Mouse (Mus musculus): Measurements from ENCODE around the gene Egfl7. TPM values are rescaled to one million over a fixed set of nuclear protein-coding genes. Genes with fewer than 3 reads are reported as not detected.

Egfl7 gene
- polyA plus RNA-seq, 1 experiment, result 105 TPM

DNA sequence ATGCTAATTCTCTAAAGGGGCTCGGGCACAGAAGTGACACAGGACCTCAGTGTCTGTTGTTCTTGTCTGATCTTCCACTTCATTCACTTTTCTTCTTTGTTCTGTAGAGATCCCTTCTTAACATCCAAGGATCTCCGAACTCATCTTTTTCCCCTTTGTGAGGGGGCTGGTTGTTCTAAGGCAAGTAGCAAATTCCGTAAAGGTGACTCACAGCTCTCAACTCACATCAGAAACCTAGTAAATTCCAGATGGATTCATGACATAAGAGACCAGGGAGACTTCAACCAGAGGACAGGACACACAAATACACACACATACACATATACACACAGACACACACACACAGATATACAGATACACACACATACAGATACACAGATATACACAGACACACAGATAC, 30.7 kb downstream of the Egfl7 start:
- no peaks in the 10 kb centered on the region for H3K27me3 ChIP-seq (ENCODE audit: control insufficient read depth, insufficient read depth, low read length)
- no peak overlapping the region for H3K4me3 ChIP-seq (ENCODE audit: control insufficient read depth, insufficient read depth, low read length)
- no peaks in the 10 kb centered on the region for H3K4me1 ChIP-seq (replicated peaks; ENCODE audit: control insufficient read depth, insufficient read depth, low read length)
- no peak for DNase-seq
- H3K27ac ChIP-seq (ENCODE audit: control insufficient read depth, insufficient read depth, low read length), result no peak overlapping the region
- TF ChIP-seq CTCF (IDR thresholded peaks at IDR 0.05; ENCODE audit: borderline replicate concordance, control insufficient read depth, extremely low read depth, insufficient read depth, low read length, poor library complexity), result no peak
- no peak for TF ChIP-seq POLR2A (IDR thresholded peaks at IDR 0.05; ENCODE audit: control insufficient read depth, extremely low read depth, insufficient read depth, low read length, poor library complexity)
- H3K36me3 ChIP-seq (ENCODE audit: control insufficient read depth, insufficient read depth, low read length), result no peaks in the 10 kb centered on the region
- WGBS, result 91% methylated on average over 3 of the region's 3 CpGs

DNA sequence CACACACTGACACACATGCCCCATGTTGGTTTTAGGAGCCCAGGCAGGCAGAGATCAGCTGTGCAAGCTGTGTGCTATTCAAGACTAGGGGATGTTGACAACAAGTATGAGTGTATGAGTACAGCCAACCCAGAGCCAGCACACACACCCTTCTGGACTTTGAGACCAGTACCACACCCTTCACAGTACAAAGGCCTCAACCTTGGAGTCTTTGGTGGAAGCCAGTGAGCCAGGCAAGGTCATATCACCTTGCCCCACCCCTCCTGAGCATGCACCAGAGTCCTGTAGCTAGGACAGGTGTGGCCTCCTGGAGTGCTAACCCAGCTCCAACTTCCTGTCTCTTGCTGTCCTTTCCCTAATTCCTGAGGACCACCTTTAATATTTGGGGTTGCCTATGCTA, 31.2 kb downstream of the Egfl7 start:
- Histone ChIP-seq H3K4me3 (ENCODE audit: control insufficient read depth, insufficient read depth, low read length) (no peak overlapping the region), H3K27ac (ENCODE audit: control insufficient read depth, insufficient read depth, low read length) (no peak overlapping the region), H3K27me3 (ENCODE audit: control insufficient read depth, insufficient read depth, low read length) (no peaks in the 10 kb centered on the region), H3K4me1 (replicated peaks; ENCODE audit: control insufficient read depth, insufficient read depth, low read length) (no peaks in the 10 kb centered on the region), H3K36me3 (ENCODE audit: control insufficient read depth, insufficient read depth, low read length) (no peaks in the 10 kb centered on the region)
- DNase-seq, result no peak
- TF ChIP-seq POLR2A (IDR thresholded peaks at IDR 0.05; ENCODE audit: control insufficient read depth, extremely low read depth, insufficient read depth, low read length, poor library complexity) (no peak), CTCF (IDR thresholded peaks at IDR 0.05; ENCODE audit: borderline replicate concordance, control insufficient read depth, extremely low read depth, insufficient read depth, low read length, poor library complexity) (no peak)

DNA sequence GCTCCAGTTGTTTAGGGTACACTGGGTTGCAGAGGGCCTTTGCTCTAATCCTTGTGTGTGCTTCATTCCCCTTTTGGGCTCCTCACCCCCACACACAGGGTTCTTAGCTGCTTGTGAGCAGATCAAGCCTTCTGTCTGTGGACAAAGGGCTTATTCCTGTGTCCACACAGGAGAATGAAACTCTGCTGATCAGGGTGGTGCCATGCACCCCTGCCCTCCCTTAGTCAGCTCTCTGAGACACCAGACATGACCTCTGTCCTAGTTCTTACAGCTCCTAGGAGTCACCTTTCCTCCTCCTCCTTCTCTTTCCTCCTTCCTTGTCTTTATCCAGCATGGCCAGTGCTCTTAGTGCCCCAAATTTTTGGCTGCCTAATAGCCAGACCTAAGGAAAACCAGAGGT, 32.1 kb downstream of the Egfl7 start:
- TF ChIP-seq POLR2A (IDR thresholded peaks at IDR 0.05; ENCODE audit: control insufficient read depth, extremely low read depth, insufficient read depth, low read length, poor library complexity) (no peak), CTCF (IDR thresholded peaks at IDR 0.05; ENCODE audit: borderline replicate concordance, control insufficient read depth, extremely low read depth, insufficient read depth, low read length, poor library complexity) (no peak)
- H3K4me3 ChIP-seq (ENCODE audit: control insufficient read depth, insufficient read depth, low read length), result no peak overlapping the region
- DNase-seq, result no peak
- H3K27ac ChIP-seq (ENCODE audit: control insufficient read depth, insufficient read depth, low read length), result no peak overlapping the region
- no peaks in the 10 kb centered on the region for H3K27me3 ChIP-seq (ENCODE audit: control insufficient read depth, insufficient read depth, low read length)
- no peaks in the 10 kb centered on the region for H3K4me1 ChIP-seq (replicated peaks; ENCODE audit: control insufficient read depth, insufficient read depth, low read length)
- no peaks in the 10 kb centered on the region for H3K36me3 ChIP-seq (ENCODE audit: control insufficient read depth, insufficient read depth, low read length)

DNA sequence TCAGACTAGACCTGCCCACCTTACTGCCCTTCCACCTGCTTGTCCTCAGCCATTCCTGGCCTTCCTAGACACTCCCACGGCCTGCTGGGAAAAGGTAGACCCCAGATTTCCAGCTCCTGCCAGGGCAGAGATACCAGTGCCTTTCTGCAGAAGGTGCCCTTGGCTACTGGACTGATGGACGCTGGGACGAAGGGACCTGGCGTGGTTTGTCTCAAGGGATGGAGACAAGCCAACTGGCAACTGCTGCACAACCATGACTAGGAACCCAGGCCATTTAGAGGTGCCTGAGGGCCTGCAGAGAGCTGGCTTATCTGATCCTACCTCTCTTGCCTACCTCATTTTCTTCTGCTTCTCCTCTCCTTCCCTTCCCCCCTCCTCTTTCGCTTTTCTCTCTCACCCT, 35.1 kb downstream of the Egfl7 start:
- DNase-seq, result no peak
- no peaks in the 10 kb centered on the region for H3K4me1 ChIP-seq (replicated peaks; ENCODE audit: control insufficient read depth, insufficient read depth, low read length)
- H3K27ac ChIP-seq (ENCODE audit: control insufficient read depth, insufficient read depth, low read length), result no peak overlapping the region
- no peak overlapping the region for H3K4me3 ChIP-seq (ENCODE audit: control insufficient read depth, insufficient read depth, low read length)
- H3K27me3 ChIP-seq (ENCODE audit: control insufficient read depth, insufficient read depth, low read length), result no peaks in the 10 kb centered on the region
- no peak for TF ChIP-seq CTCF (IDR thresholded peaks at IDR 0.05; ENCODE audit: borderline replicate concordance, control insufficient read depth, extremely low read depth, insufficient read depth, low read length, poor library complexity)
- no peak for TF ChIP-seq POLR2A (IDR thresholded peaks at IDR 0.05; ENCODE audit: control insufficient read depth, extremely low read depth, insufficient read depth, low read length, poor library complexity)
- H3K36me3 ChIP-seq (ENCODE audit: control insufficient read depth, insufficient read depth, low read length), result no peaks in the 10 kb centered on the region
- WGBS, result 90% methylated on average over 5 of the region's 5 CpGs

DNA sequence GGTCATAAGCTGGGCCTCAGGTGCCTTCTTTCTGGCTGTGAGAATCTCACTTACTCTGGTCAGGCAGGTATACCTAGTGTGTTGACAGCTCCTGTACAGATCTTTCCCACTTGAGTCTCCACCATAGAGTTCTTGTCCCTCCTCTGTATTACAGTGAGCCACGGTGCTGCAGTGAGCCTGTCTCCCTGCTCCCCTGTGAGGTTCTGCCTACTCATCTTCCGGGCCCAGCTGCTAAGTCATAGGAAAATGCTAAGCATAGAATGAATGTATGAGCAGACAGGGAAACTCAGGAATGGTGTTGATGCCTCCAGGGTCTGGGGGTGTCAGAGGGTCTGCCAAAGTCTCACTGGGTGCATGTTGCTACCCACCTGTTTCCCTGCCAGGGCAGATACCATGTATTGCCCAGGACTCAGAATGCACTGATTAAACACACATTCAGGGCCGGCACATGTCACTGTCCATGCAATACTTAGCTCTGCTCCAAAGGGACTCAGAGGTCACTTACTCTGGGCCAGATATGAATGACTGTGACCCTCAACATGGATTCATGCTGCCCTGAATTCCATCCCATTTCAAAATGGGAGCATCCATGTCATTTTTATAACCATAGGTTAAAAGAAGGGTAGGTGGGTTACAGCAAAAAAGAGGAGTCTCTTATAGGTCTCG, 35.8 kb downstream of the Egfl7 start:
- H3K36me3 ChIP-seq (ENCODE audit: control insufficient read depth, insufficient read depth, low read length), result no peaks in the 10 kb centered on the region
- no peaks in the 10 kb centered on the region for H3K4me1 ChIP-seq (replicated peaks; ENCODE audit: control insufficient read depth, insufficient read depth, low read length)
- TF ChIP-seq CTCF (IDR thresholded peaks at IDR 0.05; ENCODE audit: borderline replicate concordance, control insufficient read depth, extremely low read depth, insufficient read depth, low read length, poor library complexity) (no peak), POLR2A (IDR thresholded peaks at IDR 0.05; ENCODE audit: control insufficient read depth, extremely low read depth, insufficient read depth, low read length, poor library complexity) (no peak)
- no peak for DNase-seq
- WGBS, result 94% methylated on average over 4 of the region's 4 CpGs
- H3K27ac ChIP-seq (ENCODE audit: control insufficient read depth, insufficient read depth, low read length), result no peak overlapping the region
- no peak overlapping the region for H3K4me3 ChIP-seq (ENCODE audit: control insufficient read depth, insufficient read depth, low read length)
- H3K27me3 ChIP-seq (ENCODE audit: control insufficient read depth, insufficient read depth, low read length), result no peaks in the 10 kb centered on the region

DNA sequence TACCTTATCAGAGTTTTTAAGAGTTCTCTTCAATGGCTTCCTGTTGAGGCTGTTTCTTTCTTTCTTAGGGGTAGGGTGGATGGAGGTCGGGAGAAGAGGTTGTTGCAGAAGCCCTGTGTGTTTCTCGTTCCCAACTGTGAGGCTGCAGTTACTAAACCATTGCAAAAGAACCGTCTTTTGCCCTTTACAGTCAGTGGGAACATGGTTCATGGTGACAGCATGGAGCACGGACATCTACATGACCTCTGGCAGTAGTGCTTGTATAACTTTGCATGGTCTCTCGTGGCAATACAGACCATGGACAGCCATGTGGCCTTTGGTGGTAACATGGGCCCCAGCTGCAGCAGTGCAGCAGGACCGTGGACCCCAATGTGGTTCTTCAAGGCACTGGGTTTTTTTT, 37.5 kb downstream of the Egfl7 start:
- WGBS, result 82% methylated on average over 6 of the region's 6 CpGs
- no peak overlapping the region for H3K27ac ChIP-seq (ENCODE audit: control insufficient read depth, insufficient read depth, low read length)
- H3K27me3 ChIP-seq (ENCODE audit: control insufficient read depth, insufficient read depth, low read length), result no peaks in the 10 kb centered on the region
- H3K4me3 ChIP-seq (ENCODE audit: control insufficient read depth, insufficient read depth, low read length), result no peak overlapping the region
- no peaks in the 10 kb centered on the region for H3K4me1 ChIP-seq (replicated peaks; ENCODE audit: control insufficient read depth, insufficient read depth, low read length)
- no peak for TF ChIP-seq POLR2A (IDR thresholded peaks at IDR 0.05; ENCODE audit: control insufficient read depth, extremely low read depth, insufficient read depth, low read length, poor library complexity)
- TF ChIP-seq CTCF (IDR thresholded peaks at IDR 0.05; ENCODE audit: borderline replicate concordance, control insufficient read depth, extremely low read depth, insufficient read depth, low read length, poor library complexity), result no peak
- no peak for DNase-seq
- no peaks in the 10 kb centered on the region for H3K36me3 ChIP-seq (ENCODE audit: control insufficient read depth, insufficient read depth, low read length)

DNA sequence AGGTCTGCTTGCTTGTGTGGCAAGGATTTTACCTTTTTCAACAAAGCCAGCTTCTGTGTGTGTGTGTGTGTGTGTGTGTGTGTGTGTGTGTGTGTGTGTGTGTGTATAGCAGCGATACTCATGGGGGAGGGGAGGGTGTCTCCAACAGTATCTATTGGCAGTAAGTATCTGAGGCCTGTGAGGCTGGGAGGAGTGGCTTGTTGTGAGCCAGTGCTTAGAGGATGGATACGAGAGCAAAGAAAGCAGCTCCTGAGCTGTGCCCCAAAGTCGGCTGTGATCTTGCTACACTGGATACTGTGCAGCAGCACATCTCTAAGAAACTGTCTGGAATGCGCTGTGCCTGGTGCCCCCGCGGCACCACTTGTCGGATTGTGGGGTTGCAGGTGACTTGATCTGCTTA, 38.1 kb downstream of the Egfl7 start:
- Histone ChIP-seq H3K27me3 (ENCODE audit: control insufficient read depth, insufficient read depth, low read length) (no peaks in the 10 kb centered on the region), H3K4me3 (ENCODE audit: control insufficient read depth, insufficient read depth, low read length) (no peak overlapping the region), H3K4me1 (replicated peaks; ENCODE audit: control insufficient read depth, insufficient read depth, low read length) (peaks cover under 1% of the 10 kb centered on the region; the same call in 1 of the 2 replicates), H3K27ac (ENCODE audit: control insufficient read depth, insufficient read depth, low read length) (no peak overlapping the region), H3K36me3 (ENCODE audit: control insufficient read depth, insufficient read depth, low read length) (no peaks in the 10 kb centered on the region)
- DNase-seq, result no peak
- TF ChIP-seq POLR2A (IDR thresholded peaks at IDR 0.05; ENCODE audit: control insufficient read depth, extremely low read depth, insufficient read depth, low read length, poor library complexity) (no peak), CTCF (IDR thresholded peaks at IDR 0.05; ENCODE audit: borderline replicate concordance, control insufficient read depth, extremely low read depth, insufficient read depth, low read length, poor library complexity) (no peak)
- 87% methylated on average over 7 of the region's 7 CpGs for WGBS

Data from thymus, adult 2 months (tissue).